Mouse (Mus musculus): ENCODE measurements around the gene Pi4kb. TPM values are rescaled to one million over a fixed set of nuclear protein-coding genes. Genes with fewer than 3 reads are reported as not detected.

Pi4kb gene
- polyA plus RNA-seq, 1 experiment = 11.3 TPM

DNA sequence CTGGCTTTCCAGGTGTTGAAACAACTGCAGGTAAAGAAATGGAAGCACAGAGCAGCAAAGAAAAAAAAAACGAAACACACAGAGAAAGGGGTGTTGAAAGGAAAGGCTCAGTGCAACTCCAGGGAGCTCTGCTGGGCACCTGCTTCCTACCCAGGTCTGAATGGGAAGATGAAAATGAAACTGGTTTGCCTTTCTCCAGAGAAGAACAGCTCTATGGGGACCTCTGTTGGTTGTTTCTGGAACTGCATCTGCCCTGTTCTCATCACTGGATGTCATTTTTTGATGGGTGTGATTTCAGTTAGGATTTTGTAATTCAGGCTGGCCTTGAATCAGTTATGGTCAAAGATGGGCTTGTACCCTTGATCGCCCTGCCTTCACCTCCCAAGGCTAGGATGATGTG lies 22.4 kb downstream of the Pi4kb start:
- peak; percentile 46 for TF ChIP-seq CTCF (IDR thresholded peaks at IDR 0.05; ENCODE audit: low read depth, low read length)
- TF ChIP-seq POLR2A (IDR thresholded peaks at IDR 0.05; ENCODE audit: insufficient read depth, low read length) = no peak
- no peak overlapping the region for H3K9ac ChIP-seq (ENCODE audit: low read depth, poor library complexity, severe bottlenecking)
- H3K27me3 ChIP-seq (ENCODE audit: control insufficient read depth, insufficient read depth, low read length, poor library complexity, severe bottlenecking) = no peaks in the 10 kb centered on the region
- no peaks in the 10 kb centered on the region for H3K4me1 ChIP-seq (ENCODE audit: control insufficient read depth, insufficient read depth, low read length)
- no peak overlapping the region for H3K27ac ChIP-seq (ENCODE audit: insufficient read depth, low read length)
- H3K36me3 ChIP-seq (ENCODE audit: control insufficient read depth, insufficient read depth, low read length, poor library complexity, severe bottlenecking) = peaks cover 27% of the 10 kb centered on the region
- no peak overlapping the region for H3K4me3 ChIP-seq (ENCODE audit: low read depth, low read length)
- no peaks in the 10 kb centered on the region for H3K9me3 ChIP-seq (replicated peaks; ENCODE audit: control insufficient read depth, insufficient read depth, low read length, poor library complexity, severe bottlenecking)

DNA sequence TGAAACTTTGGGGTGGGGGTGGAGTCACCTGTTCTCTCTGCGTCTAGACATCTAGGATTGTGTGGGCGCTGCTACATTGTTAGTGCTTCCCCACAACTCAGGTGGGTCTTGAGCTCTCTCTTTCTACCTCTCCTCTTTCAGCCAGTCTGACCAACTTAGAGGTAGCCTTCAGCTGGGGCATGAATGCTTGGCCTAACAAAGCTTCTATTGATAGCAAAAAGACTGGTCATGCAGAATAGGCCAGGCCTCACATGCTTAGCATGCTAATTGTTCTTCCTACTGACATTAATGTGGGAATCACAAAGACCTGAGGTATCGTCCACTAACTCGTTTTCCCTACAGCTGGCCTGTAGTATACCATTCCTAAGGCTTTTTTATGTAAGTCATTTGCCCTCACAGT lies 28.0 kb downstream of the Pi4kb start:
- H3K9ac ChIP-seq (ENCODE audit: low read depth, poor library complexity, severe bottlenecking) = no peak overlapping the region
- no peaks in the 10 kb centered on the region for H3K4me1 ChIP-seq (ENCODE audit: control insufficient read depth, insufficient read depth, low read length)
- no peak for TF ChIP-seq POLR2A (IDR thresholded peaks at IDR 0.05; ENCODE audit: insufficient read depth, low read length)
- no peak for TF ChIP-seq CTCF (IDR thresholded peaks at IDR 0.05; ENCODE audit: low read depth, low read length)
- TF ChIP-seq EP300 (IDR thresholded peaks at IDR 0.05; ENCODE audit: insufficient read depth, low read depth, low read length) = no peak
- H3K27me3 ChIP-seq (ENCODE audit: control insufficient read depth, insufficient read depth, low read length, poor library complexity, severe bottlenecking) = no peaks in the 10 kb centered on the region
- H3K36me3 ChIP-seq (ENCODE audit: control insufficient read depth, insufficient read depth, low read length, poor library complexity, severe bottlenecking) = peaks cover 29% of the 10 kb centered on the region
- H3K4me3 ChIP-seq (ENCODE audit: low read depth, low read length) = no peak overlapping the region
- no peak overlapping the region for H3K27ac ChIP-seq (ENCODE audit: insufficient read depth, low read length)
- no peaks in the 10 kb centered on the region for H3K9me3 ChIP-seq (replicated peaks; ENCODE audit: control insufficient read depth, insufficient read depth, low read length, poor library complexity, severe bottlenecking)

DNA sequence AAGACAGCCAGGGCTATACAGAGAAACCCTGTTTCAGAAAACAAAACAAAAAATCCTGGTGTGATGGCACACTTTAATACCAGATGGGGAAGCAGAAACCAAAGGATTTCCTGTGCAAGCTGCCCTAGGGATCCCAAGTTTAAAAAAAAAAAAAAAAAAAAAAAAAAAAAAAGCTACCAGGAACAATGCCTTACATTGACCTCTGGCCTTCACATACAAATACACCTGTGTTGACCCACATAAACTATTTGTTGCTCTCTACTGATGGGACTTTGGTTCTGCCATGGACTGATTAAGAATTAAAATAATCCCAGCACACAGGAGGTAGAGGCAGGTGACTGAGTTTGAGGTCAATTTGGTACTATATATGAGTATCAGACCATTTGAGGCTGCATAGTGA lies 28.7 kb downstream of the Pi4kb start:
- H3K27ac ChIP-seq (ENCODE audit: insufficient read depth, low read length) = no peak overlapping the region

DNA sequence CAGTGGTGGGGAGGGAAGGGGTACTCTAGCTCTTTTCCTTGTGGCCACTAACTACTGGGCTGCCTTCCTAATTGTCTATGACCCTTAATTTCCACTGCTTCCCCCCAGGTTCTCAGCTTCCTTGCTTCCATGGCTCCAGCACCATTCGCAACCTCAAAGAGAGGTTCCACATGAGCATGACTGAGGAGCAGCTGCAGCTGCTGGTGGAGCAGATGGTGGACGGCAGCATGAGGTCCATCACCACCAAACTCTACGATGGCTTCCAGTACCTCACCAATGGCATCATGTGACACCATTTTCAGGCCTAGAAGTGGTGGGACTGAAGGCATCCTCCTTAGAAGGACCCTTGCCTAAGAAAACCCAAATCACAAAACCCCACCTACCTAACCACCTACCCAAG lies 31.1 kb downstream of the Pi4kb start:
- H3K4me3 ChIP-seq (ENCODE audit: low read depth, low read length) = no peak overlapping the region
- no peaks in the 10 kb centered on the region for H3K27me3 ChIP-seq (ENCODE audit: control insufficient read depth, insufficient read depth, low read length, poor library complexity, severe bottlenecking)
- no peaks in the 10 kb centered on the region for H3K9me3 ChIP-seq (replicated peaks; ENCODE audit: control insufficient read depth, insufficient read depth, low read length, poor library complexity, severe bottlenecking)
- H3K36me3 ChIP-seq (ENCODE audit: control insufficient read depth, insufficient read depth, low read length, poor library complexity, severe bottlenecking) = peaks cover 27% of the 10 kb centered on the region
- H3K9ac ChIP-seq (ENCODE audit: low read depth, poor library complexity, severe bottlenecking) = no peak overlapping the region
- no peaks in the 10 kb centered on the region for H3K4me1 ChIP-seq (ENCODE audit: control insufficient read depth, insufficient read depth, low read length)
- TF ChIP-seq EP300 (IDR thresholded peaks at IDR 0.05; ENCODE audit: insufficient read depth, low read depth, low read length) = no peak
- TF ChIP-seq CTCF (IDR thresholded peaks at IDR 0.05; ENCODE audit: low read depth, low read length) = no peak
- TF ChIP-seq POLR2A (IDR thresholded peaks at IDR 0.05; ENCODE audit: insufficient read depth, low read length) = no peak
- no peak overlapping the region for H3K27ac ChIP-seq (ENCODE audit: insufficient read depth, low read length)

More for the DNA sequence above, 28.7 kb downstream of the Pi4kb start:
- no peak overlapping the region for H3K9ac ChIP-seq (ENCODE audit: low read depth, poor library complexity, severe bottlenecking)
- no peaks in the 10 kb centered on the region for H3K27me3 ChIP-seq (ENCODE audit: control insufficient read depth, insufficient read depth, low read length, poor library complexity, severe bottlenecking)
- peaks cover 29% of the 10 kb centered on the region for H3K36me3 ChIP-seq (ENCODE audit: control insufficient read depth, insufficient read depth, low read length, poor library complexity, severe bottlenecking)
- no peak overlapping the region for H3K4me3 ChIP-seq (ENCODE audit: low read depth, low read length)
- no peaks in the 10 kb centered on the region for H3K9me3 ChIP-seq (replicated peaks; ENCODE audit: control insufficient read depth, insufficient read depth, low read length, poor library complexity, severe bottlenecking)
- TF ChIP-seq EP300 (IDR thresholded peaks at IDR 0.05; ENCODE audit: insufficient read depth, low read depth, low read length) = no peak
- no peak for TF ChIP-seq CTCF (IDR thresholded peaks at IDR 0.05; ENCODE audit: low read depth, low read length)
- TF ChIP-seq POLR2A (IDR thresholded peaks at IDR 0.05; ENCODE audit: insufficient read depth, low read length) = no peak
- no peaks in the 10 kb centered on the region for H3K4me1 ChIP-seq (ENCODE audit: control insufficient read depth, insufficient read depth, low read length)

DNA sequence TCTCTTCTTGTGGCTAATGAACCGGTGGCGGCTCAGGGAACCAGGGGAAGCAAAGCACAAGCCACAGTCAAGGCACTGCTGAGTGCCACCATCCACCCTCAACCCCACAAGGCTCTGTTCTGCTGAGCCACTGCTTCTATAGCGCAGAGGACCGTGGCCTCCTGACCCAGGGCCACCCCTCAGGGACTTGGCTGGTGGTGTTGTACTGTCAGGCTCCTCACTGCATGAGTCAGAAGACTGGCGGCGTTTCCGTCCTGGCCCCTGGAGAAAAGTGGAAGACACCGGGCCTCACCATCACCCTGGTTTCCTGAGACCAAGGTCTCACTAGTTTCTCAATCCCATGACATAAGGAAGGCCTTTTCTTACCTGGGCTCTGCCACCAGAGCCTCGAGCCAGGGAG lies 33.2 kb downstream of the Pi4kb start:
- Histone ChIP-seq H3K4me3 (ENCODE audit: low read depth, low read length) (no peak overlapping the region), H3K4me1 (ENCODE audit: control insufficient read depth, insufficient read depth, low read length) (no peaks in the 10 kb centered on the region), H3K9me3 (replicated peaks; ENCODE audit: control insufficient read depth, insufficient read depth, low read length, poor library complexity, severe bottlenecking) (no peaks in the 10 kb centered on the region), H3K27ac (ENCODE audit: insufficient read depth, low read length) (no peak overlapping the region), H3K27me3 (ENCODE audit: control insufficient read depth, insufficient read depth, low read length, poor library complexity, severe bottlenecking) (no peaks in the 10 kb centered on the region), H3K9ac (ENCODE audit: low read depth, poor library complexity, severe bottlenecking) (no peak overlapping the region), H3K36me3 (ENCODE audit: control insufficient read depth, insufficient read depth, low read length, poor library complexity, severe bottlenecking) (peaks cover 32% of the 10 kb centered on the region)
- no peak for TF ChIP-seq EP300 (IDR thresholded peaks at IDR 0.05; ENCODE audit: insufficient read depth, low read depth, low read length)
- no peak for TF ChIP-seq POLR2A (IDR thresholded peaks at IDR 0.05; ENCODE audit: insufficient read depth, low read length)
- TF ChIP-seq CTCF (IDR thresholded peaks at IDR 0.05; ENCODE audit: low read depth, low read length) = no peak

DNA sequence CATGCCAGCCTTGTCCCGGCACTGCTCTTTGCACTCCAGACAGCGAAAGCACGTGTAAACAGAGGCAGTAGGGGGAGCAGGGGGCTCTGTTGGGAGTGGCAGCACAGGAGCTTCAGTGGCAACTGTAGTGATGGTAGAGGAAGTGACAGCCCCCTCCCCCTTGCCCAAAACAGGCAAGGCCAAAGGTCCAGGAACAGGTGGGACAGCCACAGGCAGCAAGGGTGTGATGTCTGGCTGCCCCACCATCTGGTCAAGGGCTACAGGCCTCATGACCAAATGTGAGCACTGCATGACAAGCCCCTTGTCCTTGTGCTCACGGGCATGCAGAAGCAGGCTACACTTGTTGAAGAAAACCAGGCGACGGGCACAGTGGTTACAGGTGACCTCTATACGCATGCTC lies 35.9 kb downstream of the Pi4kb start:
- no peak for TF ChIP-seq CTCF (IDR thresholded peaks at IDR 0.05; ENCODE audit: low read depth, low read length)
- no peak for TF ChIP-seq EP300 (IDR thresholded peaks at IDR 0.05; ENCODE audit: insufficient read depth, low read depth, low read length)
- no peak for TF ChIP-seq POLR2A (IDR thresholded peaks at IDR 0.05; ENCODE audit: insufficient read depth, low read length)
- H3K36me3 ChIP-seq (ENCODE audit: control insufficient read depth, insufficient read depth, low read length, poor library complexity, severe bottlenecking) = peaks cover 30% of the 10 kb centered on the region
- no peaks in the 10 kb centered on the region for H3K27me3 ChIP-seq (ENCODE audit: control insufficient read depth, insufficient read depth, low read length, poor library complexity, severe bottlenecking)
- no peak overlapping the region for H3K4me3 ChIP-seq (ENCODE audit: low read depth, low read length)
- no peak overlapping the region for H3K9ac ChIP-seq (ENCODE audit: low read depth, poor library complexity, severe bottlenecking)
- no peak overlapping the region for H3K27ac ChIP-seq (ENCODE audit: insufficient read depth, low read length)
- H3K4me1 ChIP-seq (ENCODE audit: control insufficient read depth, insufficient read depth, low read length) = no peaks in the 10 kb centered on the region
- no peaks in the 10 kb centered on the region for H3K9me3 ChIP-seq (replicated peaks; ENCODE audit: control insufficient read depth, insufficient read depth, low read length, poor library complexity, severe bottlenecking)

Data from ES-Bruce4 (cell line).